Mouse (Mus musculus) brain, embryonic 14.5 days (tissue): ENCODE data around the gene Scgb1b20.
"Not testable (repeated sequence)": the region's sequence is repeated elsewhere in the genome, so short reads cannot be mapped to it uniquely, and the experiment has no call there.

Experiments
- CTCF ChIP-seq: fragments of 200-500 bp; IDR thresholded peaks from 2 replicates; pipeline ENCODE4 v1.5.1; 2012; ENCODE audit warnings: inconsistent platforms, mild to moderate bottlenecking, moderate library complexity, borderline replicate concordance; ENCODE audit not compliant: insufficient read depth, insufficient read length; ENCODE audit errors: extremely low read depth
- POLR2A ChIP-seq: fragments of 200-500 bp; IDR thresholded peaks from 2 replicates; pipeline ENCODE4 v1.6.1; 2012; ENCODE audit warnings: mild to moderate bottlenecking, inconsistent platforms, borderline replicate concordance; ENCODE audit not compliant: poor library complexity, insufficient read depth, insufficient read length, severe bottlenecking; ENCODE audit errors: extremely low read depth

DNA sequence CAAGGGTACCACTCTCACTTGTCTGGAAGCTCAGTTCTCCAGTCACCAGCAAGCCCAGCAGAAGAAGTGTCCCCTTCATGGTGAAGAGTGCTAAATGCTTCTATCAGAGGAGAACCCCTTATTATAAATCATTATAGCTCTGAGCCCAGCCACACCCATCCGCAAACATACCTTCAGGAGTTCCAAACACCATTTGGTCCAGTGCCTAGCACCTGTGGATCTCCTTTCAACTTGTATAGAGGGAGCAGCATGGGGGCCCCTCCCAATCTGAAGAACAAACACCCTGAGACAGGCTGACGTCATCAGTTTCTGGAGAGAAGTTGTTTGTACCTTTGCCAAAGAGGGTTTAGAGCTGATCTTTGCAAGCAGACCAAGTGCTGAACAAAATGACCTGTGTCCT is 6.8 kb upstream of the Scgb1b20 start, which contains the start of gene Scgb2b20:
- not testable (repeated sequence) for TF ChIP-seq CTCF, POLR2A
